Mouse (Mus musculus): ENCODE data around the gene Hist2h4. TPM values are rescaled to one million over a fixed set of nuclear protein-coding genes. Genes with fewer than 3 reads are reported as not detected.
"Not testable (repeated sequence)": the region's sequence is repeated elsewhere in the genome, so short reads cannot be mapped to it uniquely, and the experiment has no call there.

Hist2h4 gene
- polyA plus RNA-seq, 1 experiment from 2014 or later: 14.2 TPM

DNA sequence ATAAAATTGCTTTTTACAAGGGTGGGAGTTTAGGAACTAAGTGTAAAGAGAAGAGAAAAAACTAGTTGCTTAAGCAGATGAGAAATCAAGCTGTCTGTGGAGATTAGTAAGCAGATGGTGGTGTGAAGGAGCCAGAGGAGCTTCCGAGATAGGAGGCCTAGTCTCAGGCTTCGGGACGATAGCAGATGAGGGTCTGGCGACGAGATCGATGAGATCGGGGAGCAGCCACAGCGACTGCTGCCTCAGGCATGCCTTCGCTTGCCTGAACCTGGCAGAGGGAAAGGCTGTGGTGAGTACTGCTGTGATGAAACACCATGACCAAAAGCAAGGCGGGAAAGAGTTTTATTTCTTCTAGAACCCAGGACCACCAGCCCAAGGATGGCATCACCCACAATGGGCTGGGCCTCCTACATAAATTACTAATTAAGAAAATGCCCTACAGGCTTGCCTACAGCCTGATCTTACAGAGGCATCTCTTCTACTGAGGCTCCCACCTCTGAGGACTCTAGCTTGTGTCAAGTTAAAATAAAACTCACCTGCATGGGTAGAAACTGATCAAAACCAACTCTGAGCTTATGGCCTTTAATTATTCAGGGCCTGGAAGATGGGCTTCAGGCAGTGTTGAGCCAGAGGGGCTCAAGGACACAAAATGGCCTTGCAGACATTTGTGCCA is 8.3 kb downstream of the Hist2h4 start:
- Histone ChIP-seq H3K27me3 (replicated peaks; ENCODE audit: control insufficient read depth, insufficient read depth, low read length) (no peaks in the 10 kb centered on the region), H3K36me3 (ENCODE audit: control insufficient read depth, insufficient read depth, low read length) (no peaks in the 10 kb centered on the region), H3K9ac (ENCODE audit: low read length) (no peak overlapping the region), H3K4me3 (ENCODE audit: low read depth, low read length) (no peak overlapping the region), H3K4me1 (replicated peaks; ENCODE audit: control insufficient read depth, insufficient read depth, low read length) (0 out of 2 replicates have a peak, but pooled peaks cover 6% of the 10 kb centered on the region), H3K27ac (ENCODE audit: low read depth) (no peak overlapping the region), H3K9me3 (ENCODE audit: control insufficient read depth, low read length) (no peaks in the 10 kb centered on the region), H3K4me2 (ENCODE audit: low read length) (no peak overlapping the region)
- ATAC-seq (replicated peaks; ENCODE audit: low FRiP score, low TSS enrichment, low read depth) (no peak), DNase-seq (ENCODE audit: low spot score) (no peak)
- 47% methylated on average over 10 of the region's 10 CpGs for WGBS

DNA sequence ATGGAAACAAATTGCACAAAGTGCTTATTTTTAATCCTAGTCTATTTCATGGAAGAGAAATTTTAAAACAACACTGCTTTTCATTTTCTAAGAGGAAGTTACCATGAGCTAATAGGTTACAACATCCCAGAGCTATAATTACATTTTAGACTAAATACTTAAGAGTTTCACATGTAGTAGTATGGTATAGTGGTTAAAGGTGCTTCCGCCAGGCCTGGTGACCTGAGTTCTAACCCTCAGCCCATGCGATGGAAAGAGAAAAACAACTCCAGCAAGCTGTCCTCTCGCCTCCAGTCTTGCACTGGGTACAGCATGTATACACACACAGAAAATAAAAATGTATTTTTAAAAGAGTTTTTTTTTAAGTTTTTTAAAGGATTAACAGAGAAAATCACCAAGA is 11.3 kb downstream of the Hist2h4 start:
- Histone ChIP-seq H3K4me1 (replicated peaks; ENCODE audit: control insufficient read depth, insufficient read depth, low read length) (peaks cover 11% of the 10 kb centered on the region; the same call in 1 of the 2 replicates), H3K27me3 (replicated peaks; ENCODE audit: control insufficient read depth, insufficient read depth, low read length) (no peaks in the 10 kb centered on the region), H3K4me3 (ENCODE audit: low read depth, low read length) (no peak overlapping the region), H3K4me2 (ENCODE audit: low read length) (no peak overlapping the region), H3K9ac (ENCODE audit: low read length) (no peak overlapping the region), H3K27ac (ENCODE audit: low read depth) (no peak overlapping the region), H3K9me3 (ENCODE audit: control insufficient read depth, low read length) (no peaks in the 10 kb centered on the region), H3K36me3 (ENCODE audit: control insufficient read depth, insufficient read depth, low read length) (no peaks in the 10 kb centered on the region)
- 81% methylated on average over 3 of the region's 3 CpGs for WGBS
- no peak for DNase-seq (ENCODE audit: low spot score)
- ATAC-seq (replicated peaks; ENCODE audit: low FRiP score, low TSS enrichment, low read depth): no peak

DNA sequence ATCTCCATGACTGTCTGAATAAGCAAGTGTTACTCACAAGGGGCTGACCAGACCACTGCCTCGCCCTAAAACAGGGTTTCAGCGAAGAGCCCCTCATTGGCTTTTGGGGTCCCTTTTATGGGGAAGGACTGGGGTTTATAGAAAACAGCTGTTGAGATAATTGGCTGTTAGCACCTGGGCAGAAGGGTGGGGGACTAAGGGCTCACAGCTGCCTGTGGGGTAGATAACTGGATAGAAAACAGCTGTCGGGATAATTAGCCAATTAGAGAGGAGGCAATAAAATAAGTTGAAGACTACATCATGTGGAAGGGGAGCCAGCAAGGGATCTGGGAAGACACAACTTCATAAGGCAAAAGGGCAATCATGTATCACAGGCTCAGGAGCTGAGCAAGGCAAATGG is 12.2 kb downstream of the Hist2h4 start:
- 51% methylated on average over 3 of the region's 3 CpGs for WGBS
- ATAC-seq (replicated peaks; ENCODE audit: low FRiP score, low TSS enrichment, low read depth) (no peak), DNase-seq (ENCODE audit: low spot score) (no peak)
- Histone ChIP-seq H3K9ac (ENCODE audit: low read length) (no peak overlapping the region), H3K4me3 (ENCODE audit: low read depth, low read length) (no peak overlapping the region), H3K27ac (ENCODE audit: low read depth) (no peak overlapping the region), H3K9me3 (ENCODE audit: control insufficient read depth, low read length) (no peaks in the 10 kb centered on the region), H3K36me3 (ENCODE audit: control insufficient read depth, insufficient read depth, low read length) (no peaks in the 10 kb centered on the region), H3K4me1 (replicated peaks; ENCODE audit: control insufficient read depth, insufficient read depth, low read length) (peaks cover 7% of the 10 kb centered on the region; the same call in 1 of the 2 replicates), H3K4me2 (ENCODE audit: low read length) (no peak overlapping the region), H3K27me3 (replicated peaks; ENCODE audit: control insufficient read depth, insufficient read depth, low read length) (no peaks in the 10 kb centered on the region)

DNA sequence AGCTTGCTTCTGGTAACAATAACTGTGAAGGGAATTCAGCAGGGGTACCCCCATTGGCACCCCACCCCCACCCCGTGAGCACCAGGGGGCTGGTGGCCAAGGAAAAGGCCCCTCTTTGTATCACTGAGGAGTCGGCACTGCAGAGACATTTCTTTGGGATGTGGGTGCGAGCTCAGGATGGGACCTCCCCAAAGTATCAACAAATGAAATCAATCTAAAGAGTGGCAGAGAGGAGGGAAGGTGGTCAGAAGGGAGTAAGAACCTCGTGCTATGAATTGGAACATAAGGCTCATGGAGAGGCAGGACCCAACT is 14.1 kb downstream of the Hist2h4 start:
- Histone ChIP-seq H3K36me3 (ENCODE audit: control insufficient read depth, insufficient read depth, low read length) (no peaks in the 10 kb centered on the region), H3K4me3 (ENCODE audit: low read depth, low read length) (peak overlapping the region; percentile 48; the same call in 1 of the 2 replicates), H3K27me3 (replicated peaks; ENCODE audit: control insufficient read depth, insufficient read depth, low read length) (no peaks in the 10 kb centered on the region), H3K4me2 (ENCODE audit: low read length) (0 out of 2 replicates have a peak overlapping the region, but pooled peaks have one; percentile 56), H3K9me3 (ENCODE audit: control insufficient read depth, low read length) (no peaks in the 10 kb centered on the region), H3K27ac (ENCODE audit: low read depth) (0 out of 2 replicates have a peak overlapping the region, but pooled peaks have one; percentile 43), H3K4me1 (replicated peaks; ENCODE audit: control insufficient read depth, insufficient read depth, low read length) (peaks cover 11% of the 10 kb centered on the region; the same call in 1 of the 2 replicates), H3K9ac (ENCODE audit: low read length) (no peak overlapping the region)
- 54% methylated on average over 4 of the region's 4 CpGs for WGBS
- DNase-seq (ENCODE audit: low spot score): no peak
- no peak for ATAC-seq (replicated peaks; ENCODE audit: low FRiP score, low TSS enrichment, low read depth)

DNA sequence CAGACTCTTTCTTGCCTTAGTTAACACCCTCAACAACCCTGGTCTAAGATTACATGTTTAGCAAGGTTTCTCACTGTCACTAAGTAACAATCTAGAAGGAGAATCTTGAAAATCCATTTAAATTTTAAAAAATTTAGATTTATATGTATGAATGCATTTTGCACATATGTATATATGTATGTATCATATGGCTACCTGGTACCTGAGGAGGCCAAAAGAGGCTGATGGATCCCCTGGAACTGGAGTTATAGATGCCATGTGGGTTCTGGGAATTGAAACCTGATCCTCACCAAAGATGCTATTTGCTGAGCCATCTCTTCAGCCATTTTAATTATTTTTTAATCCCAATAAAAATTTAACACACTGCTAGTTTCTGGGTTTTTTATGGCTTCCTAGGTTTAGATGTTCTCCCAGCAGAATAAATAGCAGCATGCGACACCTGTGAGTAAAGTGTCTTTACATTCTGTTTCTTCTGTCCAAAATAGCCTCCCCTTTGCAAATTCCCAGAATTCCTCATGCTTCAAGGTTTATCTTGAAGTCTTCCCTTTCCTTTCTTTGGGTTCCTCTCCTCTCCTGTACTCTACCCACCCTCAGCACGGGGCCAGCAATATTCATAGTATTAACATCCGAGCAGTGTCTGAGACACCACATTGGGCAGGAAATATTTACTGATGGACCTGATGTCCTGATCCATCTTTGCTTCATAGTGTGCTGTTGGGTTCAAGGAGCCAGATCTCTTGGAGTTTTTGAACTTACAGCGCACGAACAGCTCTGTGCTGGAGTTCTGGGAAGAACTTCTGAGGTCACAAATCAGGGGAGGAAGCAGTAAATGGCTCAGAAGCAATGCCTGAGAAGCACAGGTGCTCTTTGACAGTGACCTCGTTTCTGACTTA is 14.7 kb downstream of the Hist2h4 start:
- WGBS: 32% methylated on average over 6 of the region's 6 CpGs
- peak overlapping the region; percentile 62 for H3K9ac ChIP-seq (ENCODE audit: low read length)

DNA sequence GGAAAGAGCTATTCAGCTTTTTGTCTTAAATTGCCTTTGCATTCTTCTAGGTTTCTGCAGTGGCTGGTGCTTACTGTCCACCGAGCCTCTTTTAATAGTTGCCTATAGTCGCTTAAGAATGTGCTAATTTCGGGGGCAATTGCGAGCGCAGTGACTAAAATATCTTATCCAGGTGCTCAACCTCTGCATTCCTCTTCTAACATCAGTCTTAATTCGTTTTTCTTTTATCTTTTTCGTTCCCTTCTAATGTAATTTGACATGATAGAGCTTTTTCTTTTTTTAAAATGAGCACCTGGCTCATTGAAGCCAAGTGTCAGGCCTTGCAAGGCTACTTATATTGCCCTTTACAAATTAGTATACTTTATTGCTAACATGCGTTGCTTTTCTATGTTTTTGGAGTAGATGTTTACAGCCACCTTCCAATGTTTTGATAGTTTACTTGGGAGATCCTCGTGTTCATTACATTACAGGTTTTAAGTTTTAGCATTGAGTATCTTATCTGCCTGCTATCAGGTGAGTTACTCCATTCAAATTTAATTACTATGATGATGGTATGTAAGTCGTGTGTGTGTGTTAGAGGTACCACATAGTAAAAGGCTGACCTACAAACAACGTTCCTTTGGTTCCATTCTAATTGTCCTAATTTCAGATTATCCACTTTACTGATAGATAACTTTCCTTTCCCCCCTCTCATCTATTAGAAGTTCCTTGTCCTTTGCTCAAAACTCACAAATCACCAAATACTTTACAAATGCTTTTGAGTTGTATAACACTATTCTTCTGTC is 15.6 kb downstream of the Hist2h4 start:
- H3K36me3 ChIP-seq (ENCODE audit: control insufficient read depth, insufficient read depth, low read length): no peaks in the 10 kb centered on the region
- 3% methylated on average over 11 of the region's 11 CpGs for WGBS
- H3K4me3 ChIP-seq (ENCODE audit: low read depth, low read length): peak overlapping the region; percentile 48
- DNase-seq (ENCODE audit: low spot score) (no peak), ATAC-seq (replicated peaks; ENCODE audit: low FRiP score, low TSS enrichment, low read depth) (no peak)
- H3K4me2 ChIP-seq (ENCODE audit: low read length): peak overlapping the region; percentile 56
- H3K9me3 ChIP-seq (ENCODE audit: control insufficient read depth, low read length): no peaks in the 10 kb centered on the region
- H3K27ac ChIP-seq (ENCODE audit: low read depth): peak overlapping the region; percentile 77
- H3K27me3 ChIP-seq (replicated peaks; ENCODE audit: control insufficient read depth, insufficient read depth, low read length): no peaks in the 10 kb centered on the region
- peaks cover 14% of the 10 kb centered on the region; the same call in 1 of the 2 replicates for H3K4me1 ChIP-seq (replicated peaks; ENCODE audit: control insufficient read depth, insufficient read depth, low read length)
- H3K9ac ChIP-seq (ENCODE audit: low read length): peak overlapping the region; percentile 62

More for the DNA sequence above, 14.7 kb downstream of the Hist2h4 start:
- no peaks in the 10 kb centered on the region for H3K9me3 ChIP-seq (ENCODE audit: control insufficient read depth, low read length)
- peaks cover 14% of the 10 kb centered on the region; the same call in 1 of the 2 replicates for H3K4me1 ChIP-seq (replicated peaks; ENCODE audit: control insufficient read depth, insufficient read depth, low read length)
- H3K27me3 ChIP-seq (replicated peaks; ENCODE audit: control insufficient read depth, insufficient read depth, low read length): no peaks in the 10 kb centered on the region
- peak overlapping the region; percentile 56 for H3K4me2 ChIP-seq (ENCODE audit: low read length)
- DNase-seq (ENCODE audit: low spot score): no peak
- no peaks in the 10 kb centered on the region for H3K36me3 ChIP-seq (ENCODE audit: control insufficient read depth, insufficient read depth, low read length)
- H3K4me3 ChIP-seq (ENCODE audit: low read depth, low read length): peak overlapping the region; percentile 48
- ATAC-seq (replicated peaks; ENCODE audit: low FRiP score, low TSS enrichment, low read depth): no peak
- peak overlapping the region; percentile 77; the same call in 1 of the 2 replicates for H3K27ac ChIP-seq (ENCODE audit: low read depth)

DNA sequence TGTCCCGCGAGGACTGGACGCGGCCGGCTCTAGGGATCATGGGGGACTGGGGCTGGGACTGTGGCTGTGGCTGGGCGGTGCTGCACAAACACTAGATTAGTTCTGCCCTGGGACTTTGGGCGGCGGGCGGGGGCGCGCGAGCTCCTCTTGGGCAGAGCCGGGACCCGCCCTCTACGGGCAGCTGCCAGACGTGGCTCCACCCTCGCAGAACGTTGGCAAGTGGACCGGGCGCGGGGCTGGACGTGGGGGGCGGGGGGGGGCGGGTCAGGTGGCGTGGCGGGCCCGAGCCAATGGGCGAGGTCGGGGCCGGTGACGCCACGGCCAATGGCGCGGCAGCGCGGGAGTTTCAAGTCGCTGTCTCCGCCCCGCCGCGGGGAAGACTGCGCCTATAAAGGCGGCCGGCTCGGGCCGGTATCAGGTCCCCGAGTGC is 16.7 kb downstream of the Hist2h4 start, which contains the start of gene Hist2h3c1:
Gene Hist2h3c1 (plus strand): TSS at position 259 of the 430 bp plus-strand sequence.
- ATAC-seq (replicated peaks; ENCODE audit: low FRiP score, low TSS enrichment, low read depth): peak; percentile 90
- H3K4me2 ChIP-seq (ENCODE audit: low read length): peak within 1 kb of the TSS; percentile 56
- peaks cover 14% of the 10 kb centered on the region; the same call in 1 of the 2 replicates for H3K4me1 ChIP-seq (replicated peaks; ENCODE audit: control insufficient read depth, insufficient read depth, low read length)
- no CpG with 5 or more reads among the region's 47 CpGs for WGBS
- not testable (repeated sequence) for H3K9me3 ChIP-seq (ENCODE audit: control insufficient read depth, low read length); H3K27me3 ChIP-seq (replicated peaks; ENCODE audit: control insufficient read depth, insufficient read depth, low read length); H3K36me3 ChIP-seq (ENCODE audit: control insufficient read depth, insufficient read depth, low read length); DNase-seq (ENCODE audit: low spot score)
- H3K4me3 ChIP-seq (ENCODE audit: low read depth, low read length): peak within 1 kb of the TSS; percentile 48
- peak within 1 kb of the TSS; percentile 62 for H3K9ac ChIP-seq (ENCODE audit: low read length)
- peak within 1 kb of the TSS; percentile 77 for H3K27ac ChIP-seq (ENCODE audit: low read depth)

DNA sequence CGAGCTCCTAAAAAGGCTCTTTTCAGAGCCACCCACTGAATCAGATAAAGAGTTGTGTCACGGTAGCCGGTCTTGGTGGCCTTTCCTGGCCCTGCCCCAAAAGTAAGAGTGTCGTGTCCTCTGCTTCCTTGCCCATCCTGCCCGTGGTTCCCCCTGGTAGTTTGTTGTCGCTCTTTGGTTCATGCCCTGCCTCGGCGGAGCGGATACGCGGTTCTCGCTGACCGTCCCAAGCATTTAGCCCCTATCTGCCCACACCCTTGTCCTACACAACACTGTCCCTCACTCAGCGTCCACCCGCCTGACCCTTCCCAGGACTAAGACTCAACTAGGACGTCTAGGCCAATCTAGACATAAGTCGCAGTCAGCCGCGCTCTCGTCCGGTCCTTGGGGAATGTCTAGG is 17.1 kb downstream of the Hist2h4 start:
- not testable (repeated sequence) for H3K36me3 ChIP-seq (ENCODE audit: control insufficient read depth, insufficient read depth, low read length); H3K9me3 ChIP-seq (ENCODE audit: control insufficient read depth, low read length); H3K4me2 ChIP-seq (ENCODE audit: low read length); H3K27me3 ChIP-seq (replicated peaks; ENCODE audit: control insufficient read depth, insufficient read depth, low read length); DNase-seq (ENCODE audit: low spot score); H3K9ac ChIP-seq (ENCODE audit: low read length); ATAC-seq (replicated peaks; ENCODE audit: low FRiP score, low TSS enrichment, low read depth)
- Histone ChIP-seq H3K27ac (ENCODE audit: low read depth) (0 out of 2 replicates have a peak overlapping the region, but pooled peaks have one; percentile 59), H3K4me1 (replicated peaks; ENCODE audit: control insufficient read depth, insufficient read depth, low read length) (peaks cover 14% of the 10 kb centered on the region; the same call in 1 of the 2 replicates), H3K4me3 (ENCODE audit: low read depth, low read length) (peak overlapping the region; percentile 26)
- 1% methylated on average over 10 of the region's 21 CpGs for WGBS

Data from intestine, embryonic 14.5 days (tissue).